Mouse (Mus musculus): ENCODE results near the gene Cd5. TPM values are rescaled to one million over a fixed set of nuclear protein-coding genes. Genes with fewer than 3 reads are reported as not detected.

Gene Cd5
- 0.16 and 0.20 TPM in 2 replicates for polyA plus RNA-seq (2012; rRNA removed)

GRCm38 (mm10) chr19:10738811-10739210, at the start of gene Cd5:
Cd5 (minus strand) TSS chr19:10739002.
- TF ChIP-seq CTCF (IDR thresholded peaks at IDR 0.05; ENCODE audit: borderline replicate concordance, extremely low read depth, insufficient read depth, insufficient read length) (no peak), POLR2A (IDR thresholded peaks at IDR 0.05; ENCODE audit: borderline replicate concordance, extremely low read depth, insufficient read depth, insufficient read length, poor library complexity, severe bottlenecking) (no peak)
- DNase-seq (ENCODE audit: low read depth): no peak

DNA sequence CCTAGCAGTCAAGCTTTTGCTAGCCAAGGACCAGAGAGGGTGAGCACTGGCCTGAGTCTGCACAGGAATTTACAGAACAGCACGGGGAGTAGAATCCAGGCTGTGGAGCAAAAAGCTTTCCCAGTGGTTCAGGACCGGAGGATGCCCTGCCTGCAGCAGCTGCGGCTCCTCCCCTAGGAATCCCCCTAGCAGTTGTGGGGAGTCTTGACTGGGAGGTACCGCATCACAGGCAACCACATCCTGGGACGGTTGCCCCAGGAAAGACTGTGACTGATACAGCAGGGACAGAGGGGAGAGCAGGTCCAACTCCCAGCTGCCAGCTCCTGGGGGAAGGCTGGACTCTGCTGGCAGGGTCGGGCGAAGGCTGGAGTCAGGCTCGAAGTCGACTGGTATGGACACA, 49.4 kb upstream of the Cd5 start:
- no peak for DNase-seq (ENCODE audit: low read depth)
- TF ChIP-seq POLR2A (IDR thresholded peaks at IDR 0.05; ENCODE audit: borderline replicate concordance, extremely low read depth, insufficient read depth, insufficient read length, poor library complexity, severe bottlenecking): no peak
- no peak for TF ChIP-seq CTCF (IDR thresholded peaks at IDR 0.05; ENCODE audit: borderline replicate concordance, extremely low read depth, insufficient read depth, insufficient read length)

DNA sequence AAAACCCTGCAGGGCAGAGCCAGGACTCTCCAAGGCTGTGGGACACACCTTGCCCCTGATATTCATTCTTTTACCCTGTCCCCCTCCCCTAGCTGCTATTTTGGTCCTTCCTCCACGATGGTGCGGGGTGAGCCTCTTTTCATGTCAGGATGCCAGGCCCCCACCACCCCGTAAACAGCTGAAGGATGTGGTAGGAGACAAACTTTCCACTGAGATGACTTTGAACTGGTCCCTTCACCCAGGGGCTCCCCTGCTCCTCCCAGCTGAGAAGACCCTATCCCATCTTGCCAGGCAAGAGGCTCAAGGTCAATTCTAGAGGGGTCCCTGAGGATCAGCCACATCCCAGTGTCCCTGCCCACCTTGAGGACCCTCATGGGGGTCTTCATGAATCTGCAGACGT, 48.6 kb upstream of the Cd5 start:
- no peak for DNase-seq (ENCODE audit: low read depth)

GRCm38 (mm10) chr19:10786753-10787152, 48.0 kb upstream of the Cd5 start:
- DNase-seq (ENCODE audit: low read depth): no peak
- TF ChIP-seq POLR2A (IDR thresholded peaks at IDR 0.05; ENCODE audit: borderline replicate concordance, extremely low read depth, insufficient read depth, insufficient read length, poor library complexity, severe bottlenecking) (no peak), CTCF (IDR thresholded peaks at IDR 0.05; ENCODE audit: borderline replicate concordance, extremely low read depth, insufficient read depth, insufficient read length) (no peak)

More for the DNA sequence above, 48.6 kb upstream of the Cd5 start:
- TF ChIP-seq POLR2A (IDR thresholded peaks at IDR 0.05; ENCODE audit: borderline replicate concordance, extremely low read depth, insufficient read depth, insufficient read length, poor library complexity, severe bottlenecking) (no peak), CTCF (IDR thresholded peaks at IDR 0.05; ENCODE audit: borderline replicate concordance, extremely low read depth, insufficient read depth, insufficient read length) (no peak)

DNA sequence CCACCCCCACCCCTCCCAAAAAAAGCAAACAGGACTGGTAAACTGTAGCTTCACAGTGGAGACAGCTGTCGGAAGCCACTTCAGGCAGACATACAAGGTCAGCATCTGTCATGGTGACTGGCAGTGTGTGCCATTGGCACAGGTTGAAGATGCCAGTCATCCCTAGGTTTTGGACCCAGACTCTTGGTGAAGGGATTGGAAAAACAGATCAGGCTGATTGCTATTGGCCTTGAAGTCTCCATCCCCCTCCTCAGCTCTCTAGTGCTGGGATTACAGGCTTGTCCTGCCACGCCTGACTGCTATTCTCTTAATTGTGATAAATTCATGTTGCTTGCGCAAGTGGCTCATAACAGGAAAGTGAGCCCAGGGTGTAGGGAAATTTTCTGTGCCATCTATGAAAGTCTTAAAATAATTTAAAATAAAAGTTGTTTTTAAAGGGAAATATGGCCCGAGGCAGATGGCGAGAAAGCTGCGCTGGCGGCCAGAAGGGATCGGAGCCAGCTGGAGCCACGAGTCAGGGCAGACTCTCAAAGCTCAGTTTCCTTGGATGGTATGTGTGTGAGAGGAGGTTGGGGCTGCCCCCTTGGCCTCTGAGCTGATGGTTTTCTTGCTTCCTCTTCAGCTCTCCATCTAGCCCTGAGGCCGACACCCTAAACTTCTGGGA, 46.1 kb upstream of the Cd5 start:
- peak; percentile 59 for DNase-seq (ENCODE audit: low read depth)
- TF ChIP-seq POLR2A (IDR thresholded peaks at IDR 0.05; ENCODE audit: borderline replicate concordance, extremely low read depth, insufficient read depth, insufficient read length, poor library complexity, severe bottlenecking): no peak
- no peak for TF ChIP-seq CTCF (IDR thresholded peaks at IDR 0.05; ENCODE audit: borderline replicate concordance, extremely low read depth, insufficient read depth, insufficient read length)

GRCm38 (mm10) chr19:10784061-10784460, 45.3 kb upstream of the Cd5 start:
- DNase-seq (ENCODE audit: low read depth): peak; percentile 5
- no peak for TF ChIP-seq POLR2A (IDR thresholded peaks at IDR 0.05; ENCODE audit: borderline replicate concordance, extremely low read depth, insufficient read depth, insufficient read length, poor library complexity, severe bottlenecking)
- TF ChIP-seq CTCF (IDR thresholded peaks at IDR 0.05; ENCODE audit: borderline replicate concordance, extremely low read depth, insufficient read depth, insufficient read length): no peak

DNA sequence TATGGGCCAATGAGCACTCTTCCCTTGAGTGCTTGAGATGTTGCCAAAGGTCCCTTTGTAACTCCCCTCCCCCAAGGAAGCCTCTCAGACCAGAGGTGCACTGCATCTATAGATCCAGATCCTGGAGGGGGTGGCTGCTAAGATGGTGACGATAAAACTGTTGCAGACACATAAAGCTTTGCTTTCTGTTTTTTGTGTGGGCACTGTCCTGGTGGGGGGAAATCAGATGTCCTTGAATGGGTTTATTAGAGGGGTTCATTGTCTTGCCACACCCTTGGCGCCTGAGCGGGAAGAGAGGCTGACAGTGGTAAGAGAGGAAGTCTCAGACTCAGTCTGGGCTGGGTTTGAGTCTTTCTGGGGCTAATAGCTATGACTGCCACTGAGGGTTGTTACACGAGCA, 44.4 kb upstream of the Cd5 start:
- DNase-seq (ENCODE audit: low read depth): no peak
- TF ChIP-seq CTCF (IDR thresholded peaks at IDR 0.05; ENCODE audit: borderline replicate concordance, extremely low read depth, insufficient read depth, insufficient read length) (no peak), POLR2A (IDR thresholded peaks at IDR 0.05; ENCODE audit: borderline replicate concordance, extremely low read depth, insufficient read depth, insufficient read length, poor library complexity, severe bottlenecking) (no peak)

DNA sequence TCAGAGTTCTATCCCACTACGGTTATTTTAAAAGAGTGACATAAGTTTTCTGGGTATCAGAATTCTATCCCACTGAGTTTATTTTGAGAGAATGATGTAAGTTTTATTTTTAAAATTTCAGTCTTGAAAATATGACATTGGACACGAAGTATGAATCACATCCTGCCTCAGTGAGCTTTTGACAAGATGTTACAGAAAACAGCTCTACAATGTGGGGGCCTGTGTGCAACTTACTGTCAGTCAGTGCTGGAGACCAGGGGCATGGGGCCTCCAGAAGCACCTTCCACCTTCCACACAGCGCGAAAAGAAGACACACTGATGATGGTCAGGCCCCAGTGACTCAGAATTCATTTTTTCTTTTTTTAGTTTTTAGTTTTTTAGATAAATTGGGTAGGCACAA, 42.8 kb upstream of the Cd5 start:
- no peak for DNase-seq (ENCODE audit: low read depth)
- TF ChIP-seq CTCF (IDR thresholded peaks at IDR 0.05; ENCODE audit: borderline replicate concordance, extremely low read depth, insufficient read depth, insufficient read length): no peak
- no peak for TF ChIP-seq POLR2A (IDR thresholded peaks at IDR 0.05; ENCODE audit: borderline replicate concordance, extremely low read depth, insufficient read depth, insufficient read length, poor library complexity, severe bottlenecking)

DNA sequence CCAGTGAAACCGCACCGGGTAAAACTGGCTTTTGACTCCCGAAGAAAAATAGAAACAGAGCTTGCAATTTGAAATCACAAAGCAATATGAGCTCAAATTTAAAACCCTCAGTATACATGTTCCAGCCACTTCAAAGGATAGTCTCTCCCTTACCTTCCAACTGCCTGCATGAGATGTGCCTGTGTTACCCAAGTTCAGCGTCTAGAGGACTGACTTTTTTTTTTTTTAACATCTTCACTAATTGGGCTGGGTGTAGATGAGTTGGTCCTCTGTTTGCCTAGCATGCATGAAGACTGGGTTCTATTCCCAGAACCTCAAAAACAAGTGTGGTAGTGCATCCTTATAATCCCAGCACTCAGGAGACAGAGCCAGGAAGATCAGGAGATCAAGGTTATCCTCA, 38.1 kb upstream of the Cd5 start:
- no peak for DNase-seq (ENCODE audit: low read depth)

GRCm38 (mm10) chr19:10774141-10774540, 35.3 kb upstream of the Cd5 start:
- TF ChIP-seq CTCF (IDR thresholded peaks at IDR 0.05; ENCODE audit: borderline replicate concordance, extremely low read depth, insufficient read depth, insufficient read length) (no peak), POLR2A (IDR thresholded peaks at IDR 0.05; ENCODE audit: borderline replicate concordance, extremely low read depth, insufficient read depth, insufficient read length, poor library complexity, severe bottlenecking) (no peak)
- no peak for DNase-seq (ENCODE audit: low read depth)

More for the DNA sequence above, 38.1 kb upstream of the Cd5 start:
- TF ChIP-seq POLR2A (IDR thresholded peaks at IDR 0.05; ENCODE audit: borderline replicate concordance, extremely low read depth, insufficient read depth, insufficient read length, poor library complexity, severe bottlenecking) (no peak), CTCF (IDR thresholded peaks at IDR 0.05; ENCODE audit: borderline replicate concordance, extremely low read depth, insufficient read depth, insufficient read length) (no peak)

DNA sequence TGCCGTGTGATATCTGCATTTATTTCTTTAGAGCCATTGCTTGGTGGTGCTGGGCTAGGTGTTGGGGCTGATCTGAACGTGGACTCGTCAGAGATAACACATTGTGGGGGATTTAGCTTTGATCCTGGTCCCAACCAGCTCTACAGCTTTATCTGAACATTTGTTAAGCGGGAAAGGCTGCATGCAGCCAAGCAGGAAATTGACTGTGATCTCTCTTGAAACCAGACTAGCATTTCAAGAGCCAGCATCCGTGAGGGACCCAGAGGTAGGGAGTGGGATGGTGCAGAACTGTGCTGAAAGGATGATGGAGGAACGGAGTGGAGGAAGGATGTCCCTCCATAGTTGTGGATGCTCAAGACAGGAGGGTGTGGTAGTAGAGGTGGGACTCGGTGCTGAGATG, 34.6 kb upstream of the Cd5 start:
- no peak for DNase-seq (ENCODE audit: low read depth)

GRCm38 (mm10) chr19:10772866-10773265, 34.1 kb upstream of the Cd5 start:
- TF ChIP-seq POLR2A (IDR thresholded peaks at IDR 0.05; ENCODE audit: borderline replicate concordance, extremely low read depth, insufficient read depth, insufficient read length, poor library complexity, severe bottlenecking) (no peak), CTCF (IDR thresholded peaks at IDR 0.05; ENCODE audit: borderline replicate concordance, extremely low read depth, insufficient read depth, insufficient read length) (no peak)
- no peak for DNase-seq (ENCODE audit: low read depth)

More for the DNA sequence above, 34.6 kb upstream of the Cd5 start:
- TF ChIP-seq CTCF (IDR thresholded peaks at IDR 0.05; ENCODE audit: borderline replicate concordance, extremely low read depth, insufficient read depth, insufficient read length) (no peak), POLR2A (IDR thresholded peaks at IDR 0.05; ENCODE audit: borderline replicate concordance, extremely low read depth, insufficient read depth, insufficient read length, poor library complexity, severe bottlenecking) (no peak)
